Mouse (Mus musculus) kidney, adult 2 months (tissue): ENCODE measurements around the gene Gsg1l2.

ENCODE experiments used
- CTCF ChIP-seq: fragments of 200-500 bp; conservative IDR thresholded peaks from 2 replicates; pipeline ENCODE4 v1.5.1; 2011; ENCODE audit warnings: low read depth, mild to moderate bottlenecking, control low read depth, low read length, moderate library complexity, mixed read lengths; ENCODE audit not compliant: insufficient read depth, insufficient read length
- POLR2A ChIP-seq: fragments of 200-500 bp; IDR thresholded peaks from one replicate; pipeline ENCODE4 v1.6.1; 2011; ENCODE audit warnings: low read depth, low read length, control low read depth

DNA sequence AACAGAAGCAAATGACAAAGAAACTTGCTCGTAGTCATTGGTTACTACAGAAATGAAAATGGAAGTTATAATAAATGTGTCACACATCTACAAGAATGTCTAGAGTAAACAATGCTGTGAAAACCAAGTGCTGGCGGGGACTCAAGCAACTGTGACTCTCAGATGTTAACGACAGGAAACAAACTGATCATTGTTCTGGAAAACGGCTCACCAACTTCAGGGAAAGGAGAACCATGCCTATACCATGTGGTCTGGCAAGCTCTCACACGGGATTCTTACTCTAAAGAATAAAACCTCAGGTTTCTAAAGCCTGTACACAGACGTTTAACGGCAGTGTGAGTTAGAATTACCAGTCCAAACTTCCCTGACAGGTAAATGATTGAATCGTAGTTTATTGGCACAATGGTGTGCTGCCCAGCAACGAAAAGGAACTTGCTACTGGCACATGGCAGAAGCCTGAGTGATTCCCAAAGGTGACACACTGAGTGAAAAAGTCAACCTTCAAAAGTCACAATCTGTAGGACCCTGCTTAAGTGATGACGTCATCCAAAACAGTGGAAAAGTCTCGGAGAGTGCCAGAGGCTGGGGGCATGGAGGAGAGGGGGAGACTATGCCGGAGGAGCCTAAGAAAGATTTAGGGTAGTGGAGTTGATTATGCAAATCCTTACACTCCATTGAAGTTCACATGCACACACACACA is 54.1 kb downstream of the Gsg1l2 start:
- TF ChIP-seq CTCF (no peak), POLR2A (no peak)
